Comparison of ENCODE assay signal across 21 mouse cellular contexts in genomic region chr13:70380772-70381171, GRCm38 (mm10).
DNase-seq lines count a peak whose midpoint lies in the region; ATAC-seq lines count a peak whose summit lies in the region.
"Had no signal": no experiment of that assay in that cellular context is flagged by ENCODE, and none has a peak within 500 bp of the region (broad histone marks: within the 10 kb centered on the region; RNA-seq: fewer than 3 reads in every experiment).

No protein-coding gene starts in this region.

- 74% methylated on average over 6 of the region's 6 CpGs for WGBS in hindbrain, embryonic 11.5 days

- no peak overlapping the region for H3K4me2 ChIP-seq in hindbrain, embryonic 11.5 days (replicated peaks; ENCODE audit: low read depth, low read length)
- H3K4me2 ChIP-seq: forebrain, embryonic 15.5 days; hindbrain, embryonic 15.5 days; limb, embryonic 13.5 days; liver, embryonic 12.5 days; midbrain, embryonic 12.5 days had no signal

- H3K4me3 ChIP-seq in hindbrain, embryonic 11.5 days (ENCODE audit: low read depth, low read length), result no peak overlapping the region
- H3K4me3 ChIP-seq: forebrain, embryonic 15.5 days; hindbrain, embryonic 15.5 days; limb, embryonic 13.5 days; liver, embryonic 12.5 days; midbrain, embryonic 12.5 days had no signal

- H3K9ac ChIP-seq in hindbrain, embryonic 11.5 days (ENCODE audit: low read depth, low read length), result no peak overlapping the region
- H3K9ac ChIP-seq: forebrain, embryonic 15.5 days; hindbrain, embryonic 15.5 days; limb, embryonic 13.5 days; liver, embryonic 12.5 days; midbrain, embryonic 12.5 days had no signal

- H3K4me1 ChIP-seq in hindbrain, embryonic 11.5 days (replicated peaks; ENCODE audit: control insufficient read depth, insufficient read depth, low read length), result no peaks in the 10 kb centered on the region
- H3K4me1 ChIP-seq: forebrain, embryonic 15.5 days; hindbrain, embryonic 15.5 days; limb, embryonic 13.5 days; liver, embryonic 12.5 days; midbrain, embryonic 12.5 days had no signal

- H3K36me3 ChIP-seq in hindbrain, embryonic 11.5 days (ENCODE audit: control insufficient read depth, insufficient read depth, low read length), result no peaks in the 10 kb centered on the region
- H3K36me3 ChIP-seq: forebrain, embryonic 15.5 days; hindbrain, embryonic 15.5 days; limb, embryonic 13.5 days; liver, embryonic 12.5 days; midbrain, embryonic 12.5 days had no signal

- no peak for DNase-seq in frontal cortex, postnatal 25 days (ENCODE audit: low spot score in 2 of 2)
- peak; percentile 49 to 80 for DNase-seq in left cerebral cortex, postnatal 14 days (ENCODE audit: low spot score in 2 of 2)
- no peak for DNase-seq in left cerebral cortex, postnatal 4 days
- peak; percentile 16 to 18 for DNase-seq in layer of hippocampus, postnatal 36 days
- DNase-seq in right cerebral cortex, postnatal 36 days (ENCODE audit: low spot score in 2 of 2), result peak; percentile 25 to 41
- no peak for DNase-seq in hindbrain, embryonic 11.5 days (ENCODE audit: low spot score)
- DNase-seq: adrenal gland, postnatal 14 days; cerebellum, adult 9-10 months; heart, postnatal 4 days; kidney, adult 2 months; lung, adult 2 months; lung, postnatal 14 days had no signal

- ATAC-seq in frontal cortex, adult (ENCODE audit: low TSS enrichment), result peak; percentile 54
- no peak for ATAC-seq in CD4-positive, CD25-positive, alpha-beta regulatory T cell, adult 4 months
- no peak for ATAC-seq in hindbrain, embryonic 11.5 days (ENCODE audit: low FRiP score)
- ATAC-seq: forebrain, embryonic 15.5 days; liver, embryonic 12.5 days had no signal

- H3K9me3 ChIP-seq in hindbrain, embryonic 11.5 days (ENCODE audit: control insufficient read depth, low read length), result no peaks in the 10 kb centered on the region
- H3K9me3 ChIP-seq: forebrain, embryonic 15.5 days; hindbrain, embryonic 15.5 days; limb, embryonic 13.5 days; liver, embryonic 12.5 days; midbrain, embryonic 12.5 days had no signal

- H3K27me3 ChIP-seq in hindbrain, embryonic 11.5 days (ENCODE audit: control insufficient read depth, insufficient read depth, low read length), result no peaks in the 10 kb centered on the region
- H3K27me3 ChIP-seq: forebrain, embryonic 15.5 days; hindbrain, embryonic 15.5 days; limb, embryonic 13.5 days; liver, embryonic 12.5 days; midbrain, embryonic 12.5 days had no signal

- intact Hi-C loops in left cerebral cortex, postnatal 14 days (cut with DNase I), result no loop called here
- intact Hi-C loops in left cerebral cortex, postnatal 4 days (cut with DNase I), result no loop called here

- H3K27ac ChIP-seq in hindbrain, embryonic 11.5 days (ENCODE audit: low read depth, low read length), result no peak overlapping the region
- H3K27ac ChIP-seq: forebrain, embryonic 15.5 days; hindbrain, embryonic 15.5 days; kidney, postnatal 0 days; limb, embryonic 13.5 days; liver, embryonic 12.5 days; midbrain, embryonic 12.5 days; stomach, postnatal 0 days had no signal

Comparison
In these comparisons a context has a peak if more than half of its experiments do, and no peak if none do; other contexts are left out.
1. DNase-seq: peak in left cerebral cortex, postnatal 14 days (2 of 2), layer of hippocampus, postnatal 36 days (2 of 2) and right cerebral cortex, postnatal 36 days (2 of 2); none in frontal cortex, postnatal 25 days (0 of 2), left cerebral cortex, postnatal 4 days (single experiment) and hindbrain, embryonic 11.5 days (single experiment).